Mouse (Mus musculus): ENCODE measurements at regions not wholly inside any gene's neighbourhood (a gene's known extent, or its start where the extent isn't known, plus 50 kb on each side); places are given as distances from the start of the nearest gene placed in this dataset.

- TF ChIP-seq TAL1 (IDR thresholded peaks at IDR 0.05; ENCODE audit: low read length): no peak
- TF ChIP-seq GATA1 (IDR thresholded peaks at IDR 0.05; ENCODE audit: low read length): no peak
These were observed 1043.7 kb downstream of the Robo2 start for GRCm38 (mm10) chr16:73367926-73368325.
